Comparison of ENCODE assay signal across 23 mouse cellular contexts in the genomic region with DNA sequence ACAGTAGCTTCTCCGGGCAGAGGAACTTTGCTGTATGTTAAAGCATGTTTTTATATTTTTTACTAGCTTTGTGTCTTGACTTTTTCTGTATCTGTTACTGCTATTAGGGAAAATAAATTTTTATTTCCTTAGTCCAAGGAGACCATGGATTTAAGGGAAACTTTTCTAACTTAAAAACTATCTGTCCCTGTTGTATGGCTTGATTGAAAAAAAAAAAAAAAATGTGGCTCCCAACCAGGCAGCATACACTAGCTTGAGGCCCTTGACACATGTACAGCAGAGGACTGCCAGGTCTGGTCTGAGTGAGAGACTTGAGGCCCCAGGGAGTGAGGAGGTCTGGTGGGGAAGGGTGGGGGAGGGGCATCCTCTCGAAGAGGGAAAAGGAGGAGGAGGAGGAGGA. TPM values are rescaled to one million over a fixed set of nuclear protein-coding genes. Genes with fewer than 3 reads are reported as not detected.
A peak's percentile ranks its signal among the peaks of the same experiment; 100 is the strongest.
DNase-seq lines count a peak whose midpoint lies in the region; ATAC-seq and TF ChIP-seq lines count a peak whose summit lies in the region.
"Had no signal": no experiment of that assay in that cellular context is flagged by ENCODE, and none has a peak within 500 bp of the region (broad histone marks: within the 10 kb centered on the region; RNA-seq: fewer than 3 reads in every experiment).

No protein-coding gene starts in this region.

- dilution Hi-C loops in CH12.LX (cut with MboI; ENCODE audit: extremely low pct_ligation_motif_present, extremely low pct_unique_long_range_greater_than_20kb, low sequenced_read_pairs): no loop called here

- no peak overlapping the region for H3K4me3 ChIP-seq in forebrain, embryonic 12.5 days (replicated peaks)
- H3K4me3 ChIP-seq in forebrain, postnatal 0 days (ENCODE audit: low read depth, low read length): no peak overlapping the region
- no peak overlapping the region for H3K4me3 ChIP-seq in hindbrain, embryonic 15.5 days
- no peak overlapping the region for H3K4me3 ChIP-seq in hindbrain, embryonic 12.5 days
- H3K4me3 ChIP-seq in CH12.LX (replicated peaks in 1 of 3; ENCODE audit: low read depth in 2 of 3, low read length in 2 of 3, poor library complexity in 1 of 3): no peak overlapping the region

- no peak for TF ChIP-seq EP300 in CH12.LX (IDR thresholded peaks at IDR 0.05; ENCODE audit: low read length)

- no peaks in the 10 kb centered on the region for H3K27me3 ChIP-seq in forebrain, embryonic 12.5 days
- no peaks in the 10 kb centered on the region; the same call in 1 of the 2 replicates for H3K27me3 ChIP-seq in forebrain, postnatal 0 days (ENCODE audit: insufficient read depth, low read length)
- no peaks in the 10 kb centered on the region for H3K27me3 ChIP-seq in hindbrain, embryonic 15.5 days
- H3K27me3 ChIP-seq in hindbrain, embryonic 12.5 days: no peaks in the 10 kb centered on the region
- no peaks in the 10 kb centered on the region for H3K27me3 ChIP-seq in CH12.LX (replicated peaks)
- H3K27me3 ChIP-seq: heart, embryonic 13.5 days; limb, embryonic 12.5 days; midbrain, embryonic 15.5 days; neural tube, embryonic 12.5 days had no signal

- peak overlapping the region; percentile 94; the same call in 1 of the 2 replicates for H3K27ac ChIP-seq in forebrain, embryonic 12.5 days
- no peak overlapping the region for H3K27ac ChIP-seq in forebrain, postnatal 0 days (ENCODE audit: low read depth, low read length)
- peak overlapping the region; percentile 99; the same call in 1 of the 2 replicates for H3K27ac ChIP-seq in hindbrain, embryonic 15.5 days (replicated peaks)
- H3K27ac ChIP-seq in hindbrain, embryonic 12.5 days: no peak overlapping the region
- no peak overlapping the region for H3K27ac ChIP-seq in CH12.LX (ENCODE audit: insufficient read depth, low read depth)

- WGBS in forebrain, embryonic 12.5 days: 46% methylated on average over 2 of the region's 2 CpGs
- WGBS in forebrain, postnatal 0 days: 49% methylated on average over 2 of the region's 2 CpGs
- 58% methylated on average over 2 of the region's 2 CpGs for WGBS in hindbrain, embryonic 15.5 days
- 54% methylated on average over 2 of the region's 2 CpGs for WGBS in hindbrain, embryonic 12.5 days

- in situ Hi-C loops in CH12.LX (cut with MboI; ENCODE audit: low pct_ligation_motif_present, low pct_unique_long_range_greater_than_20kb, low sequenced_read_pairs): no loop called here

- no peak for TF ChIP-seq POLR2A in CH12.LX (IDR thresholded peaks at IDR 0.05; ENCODE audit: low read depth, low read length)

- H3K36me3 ChIP-seq in forebrain, embryonic 12.5 days (replicated peaks): no peaks in the 10 kb centered on the region
- H3K36me3 ChIP-seq in forebrain, postnatal 0 days (ENCODE audit: insufficient read depth): no peaks in the 10 kb centered on the region
- H3K36me3 ChIP-seq in hindbrain, embryonic 15.5 days: peaks cover 4% of the 10 kb centered on the region
- peaks cover 6% of the 10 kb centered on the region; the same call in 1 of the 2 replicates for H3K36me3 ChIP-seq in hindbrain, embryonic 12.5 days
- peaks cover 6 to 7% of the 10 kb centered on the region in 2 experiments for H3K36me3 ChIP-seq in CH12.LX (replicated peaks in 1 of 2; ENCODE audit: control insufficient read depth in 1 of 2, insufficient read depth in 1 of 2, low read length in 1 of 2)
- H3K36me3 ChIP-seq: neural tube, embryonic 12.5 days had no signal

- H3K4me2 ChIP-seq in forebrain, embryonic 12.5 days: no peak overlapping the region
- no peak overlapping the region for H3K4me2 ChIP-seq in forebrain, postnatal 0 days (ENCODE audit: low read depth)
- H3K4me2 ChIP-seq in hindbrain, embryonic 15.5 days: no peak overlapping the region
- no peak overlapping the region for H3K4me2 ChIP-seq in hindbrain, embryonic 12.5 days (replicated peaks)
- peak overlapping the region; percentile 97; the same call in 1 of the 2 replicates for H3K4me2 ChIP-seq in CH12.LX (ENCODE audit: insufficient read depth, low read depth, poor library complexity, severe bottlenecking)

- peaks cover 9% of the 10 kb centered on the region for H3K4me1 ChIP-seq in forebrain, embryonic 12.5 days
- peaks cover 4% of the 10 kb centered on the region; the same call in 1 of the 2 replicates for H3K4me1 ChIP-seq in forebrain, postnatal 0 days (ENCODE audit: insufficient read depth)
- H3K4me1 ChIP-seq in hindbrain, embryonic 15.5 days (replicated peaks): peaks cover 18% of the 10 kb centered on the region
- H3K4me1 ChIP-seq in hindbrain, embryonic 12.5 days: peaks cover 8% of the 10 kb centered on the region
- H3K4me1 ChIP-seq in CH12.LX (ENCODE audit: control insufficient read depth in 1 of 2, insufficient read depth in 2 of 2): peaks cover 0 to 14% of the 10 kb centered on the region in 2 experiments; a peak in 2 of 4 replicates

- no peaks in the 10 kb centered on the region for H3K9me3 ChIP-seq in forebrain, embryonic 12.5 days
- no peaks in the 10 kb centered on the region for H3K9me3 ChIP-seq in forebrain, postnatal 0 days (ENCODE audit: low read length)
- no peaks in the 10 kb centered on the region for H3K9me3 ChIP-seq in hindbrain, embryonic 15.5 days
- no peaks in the 10 kb centered on the region for H3K9me3 ChIP-seq in hindbrain, embryonic 12.5 days (replicated peaks)
- no peaks in the 10 kb centered on the region for H3K9me3 ChIP-seq in CH12.LX (replicated peaks; ENCODE audit: low read length)
- H3K9me3 ChIP-seq: heart, embryonic 13.5 days; limb, embryonic 12.5 days; midbrain, embryonic 15.5 days; neural tube, embryonic 12.5 days had no signal

- DNase-seq in forebrain, postnatal 0 days: no peak
- DNase-seq in CH12.LX (ENCODE audit: extremely low read depth) (no peak), R1 (ENCODE audit: low read depth, low spot score) (peak; percentile 22)
- no peak for DNase-seq in adrenal gland, postnatal 14 days
- DNase-seq in left cerebral cortex, postnatal 4 days: no peak
- DNase-seq: lung, adult 2 months; thymus, adult 18-20 months had no signal

- no peak for ATAC-seq in forebrain, embryonic 12.5 days (ENCODE audit: low FRiP score)
- ATAC-seq in forebrain, postnatal 0 days: no peak
- ATAC-seq in hindbrain, embryonic 15.5 days (ENCODE audit: low FRiP score, low read depth): no peak
- ATAC-seq in hindbrain, embryonic 12.5 days (ENCODE audit: low FRiP score): no peak

- no peak overlapping the region for H3K9ac ChIP-seq in forebrain, embryonic 12.5 days
- H3K9ac ChIP-seq in forebrain, postnatal 0 days: no peak overlapping the region
- no peak overlapping the region for H3K9ac ChIP-seq in hindbrain, embryonic 15.5 days
- no peak overlapping the region for H3K9ac ChIP-seq in hindbrain, embryonic 12.5 days
- H3K9ac ChIP-seq in CH12.LX (ENCODE audit: insufficient read depth, low read depth): peak overlapping the region; percentile 44
- H3K9ac ChIP-seq: limb, embryonic 12.5 days; neural tube, embryonic 12.5 days had no signal

- TF ChIP-seq RAD21 in CH12.LX (IDR thresholded peaks at IDR 0.05; ENCODE audit: low read depth, low read length): no peak

- intact Hi-C loops in left cerebral cortex, postnatal 4 days (cut with DNase I): no loop called here

- peaks cover 3% of the 10 kb centered on the region; the same call in 1 of the 2 replicates for H3K79me2 ChIP-seq in CH12.LX (replicated peaks; ENCODE audit: control insufficient read depth, extremely low read depth, insufficient read depth, poor library complexity, severe bottlenecking)

- no peak for TF ChIP-seq CTCF in forebrain, postnatal 0 days (IDR thresholded peaks at IDR 0.05; ENCODE audit: low read depth)
- TF ChIP-seq CTCF in CH12.LX (conservative IDR thresholded peaks at IDR 0.05 in 1 of 2, IDR thresholded peaks at IDR 0.05 in 1 of 2; ENCODE audit: low read depth in 2 of 2, low read length in 2 of 2): no peak

TF ChIP-seq in CH12.LX, 34 proteins besides CTCF, POLR2A, EP300 and RAD21:
- TF ChIP-seq MAFK (IDR thresholded peaks at IDR 0.05; ENCODE audit: insufficient replicate concordance, low read length) (no peak), TCF12 (IDR thresholded peaks at IDR 0.05; ENCODE audit: low read depth, low read length) (no peak), IRF4 (IDR thresholded peaks at IDR 0.05; ENCODE audit: low read depth, low read length) (no peak), MAX (IDR thresholded peaks at IDR 0.05; ENCODE audit: low read length) (no peak), SMC3 (IDR thresholded peaks at IDR 0.05; ENCODE audit: low read depth, low read length) (no peak), CHD2 (IDR thresholded peaks at IDR 0.05; ENCODE audit: low read length) (peak; percentile 47; the same call in 1 of the 2 replicates), ZNF384 (IDR thresholded peaks at IDR 0.05; ENCODE audit: low read depth, low read length) (peak; percentile 50; the same call in 1 of the 2 replicates)

RNA-seq across cellular contexts. Expression of a gene that starts 1.2 kb away (rescaled TPM):
- 21.1 and 21.5 TPM in 2 replicates for polyA plus RNA-seq in forebrain, embryonic 12.5 days (2016; fragmentation: Nextera tagmentation; extraction: Ambion mirVana)
- 16.5 and 18.7 TPM in 2 replicates for total RNA-seq in forebrain, postnatal 0 days (2014; rRNA removed)
- polyA plus RNA-seq in forebrain, postnatal 0 days (2015; fragmentation: Nextera tagmentation; extraction: Ambion mirVana): 5.1 and 6.7 TPM in 2 replicates
- 12.7 and 13.5 TPM in 2 replicates for polyA plus RNA-seq in hindbrain, embryonic 15.5 days (2015; fragmentation: Nextera tagmentation; extraction: Ambion mirVana)
- 21.1 and 21.3 TPM in 2 replicates for polyA plus RNA-seq in hindbrain, embryonic 12.5 days (2016; fragmentation: Nextera tagmentation; extraction: Ambion mirVana)
- 15.2 and 18.9 TPM in 2 replicates for total RNA-seq in CH12.LX (2012; rRNA removed)
- 27.3 and 32.0 TPM in 2 replicates for total RNA-seq in CH12.LX (2014; rRNA removed)
- 15.6 and 15.9 TPM in 2 replicates for polyA plus RNA-seq in CH12.LX (2012; ENCODE audit: insufficient read length, low read depth)
- 14.3 and 14.7 TPM in 2 replicates for total RNA-seq in adrenal gland, postnatal 14 days (2021)
- 10 to 100 TPM; 19.1 to 23.7 TPM for total RNA-seq in left cerebral cortex, postnatal 4 days (2021)

RNA-seq across cellular contexts. Expression of a gene that starts 23.9 kb away (rescaled TPM):
- not detected in 2 replicates for polyA plus RNA-seq in forebrain, embryonic 12.5 days (2016; fragmentation: Nextera tagmentation; extraction: Ambion mirVana)
- total RNA-seq in forebrain, postnatal 0 days (2014; rRNA removed): not detected in 2 replicates
- not detected in 2 replicates for polyA plus RNA-seq in forebrain, postnatal 0 days (2015; fragmentation: Nextera tagmentation; extraction: Ambion mirVana)
- polyA plus RNA-seq in hindbrain, embryonic 15.5 days (2015; fragmentation: Nextera tagmentation; extraction: Ambion mirVana): 0.12 TPM in 1 of 2 replicates, not detected in the other
- not detected in 2 replicates for polyA plus RNA-seq in hindbrain, embryonic 12.5 days (2016; fragmentation: Nextera tagmentation; extraction: Ambion mirVana)
- total RNA-seq in CH12.LX (2012; rRNA removed) (not detected in 2 replicates), CH12.LX (2014; rRNA removed) (not detected in 2 replicates)
- not detected in 2 replicates for polyA plus RNA-seq in CH12.LX (2012; ENCODE audit: insufficient read length, low read depth)
- total RNA-seq in adrenal gland, postnatal 14 days (2021): 0.41 and 0.83 TPM in 2 replicates
- total RNA-seq in left cerebral cortex, postnatal 4 days (2021): not detected
- total RNA-seq: common myeloid progenitor, adult 5-6 weeks; granulocyte monocyte progenitor cell, adult 5-6 weeks; layer of hippocampus, adult 2 months; left cerebral cortex, adult 18-20 months had no signal
- polyA plus RNA-seq: C2C12; erythroblast, embryonic 14.5 days; heart, embryonic 13.5 days; kidney, postnatal 0 days; limb, embryonic 12.5 days; lung, adult 2 months; macrophage; midbrain, embryonic 15.5 days; neural tube, embryonic 12.5 days; small intestine, adult 2 months had no signal

Comparison
In these comparisons a context has a peak if more than half of its experiments do, and no peak if none do; other contexts are left out.
1. H3K27ac ChIP-seq: peak in forebrain, embryonic 12.5 days (single experiment) and hindbrain, embryonic 15.5 days (single experiment); none in forebrain, postnatal 0 days (single experiment), hindbrain, embryonic 12.5 days (single experiment) and CH12.LX (single experiment).